In the genomic region with DNA sequence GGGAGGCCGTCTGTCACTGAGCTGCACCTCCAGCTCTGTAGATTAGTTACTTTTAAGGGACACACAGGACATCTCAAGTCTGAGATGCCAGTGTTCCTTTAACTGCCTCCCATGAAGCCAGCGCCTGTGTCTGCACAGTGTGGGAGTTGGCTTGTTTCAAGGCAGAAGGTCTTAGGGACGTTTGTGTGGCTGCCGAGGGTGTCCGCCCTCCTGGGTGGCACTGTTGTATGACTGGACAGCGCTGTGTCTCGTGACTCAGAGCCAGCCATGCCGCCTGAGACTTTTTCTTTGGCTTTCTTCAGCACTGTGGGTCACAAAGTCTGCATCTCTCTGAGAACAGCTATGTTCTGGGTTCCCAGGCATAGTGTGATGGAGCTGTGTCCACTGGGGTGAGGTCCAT, we compare ENCODE assay signal across 13 mouse cellular contexts. TPM values are rescaled to one million over a fixed set of nuclear protein-coding genes. Genes with fewer than 3 reads are reported as not detected.
DNase-seq lines count a peak whose midpoint lies in the region; ATAC-seq and TF ChIP-seq lines count a peak whose summit lies in the region.
"Had no signal": no experiment of that assay in that cellular context is flagged by ENCODE, and none has a peak within 500 bp of the region (broad histone marks: within the 10 kb centered on the region; RNA-seq: fewer than 3 reads in every experiment).

No protein-coding gene starts in this region.

- intact Hi-C loops in gastrocnemius, adult 2 months (cut with DNase I): no loop called here
- intact Hi-C loops in gastrocnemius, postnatal 14 days (cut with DNase I; ENCODE audit: low total_unique reads): loop anchor here (5.0 kb wide), 1 partner anchor 45 kb away; no protein-coding TSS in a partner anchor

- ATAC-seq in neural tube, embryonic 14.5 days (ENCODE audit: low read depth): peak; percentile 44; the same call in 1 of the 2 replicates
- ATAC-seq: Patski had no signal

- H3K27me3 ChIP-seq in neural tube, embryonic 14.5 days (ENCODE audit: control insufficient read depth, insufficient read depth, low read length): no peaks in the 10 kb centered on the region
- H3K27me3 ChIP-seq: Patski had no signal

- 81% methylated on average over 8 of the region's 8 CpGs for WGBS in neural tube, embryonic 14.5 days

- H3K9me3 ChIP-seq in neural tube, embryonic 14.5 days (ENCODE audit: control insufficient read depth, low read length): no peaks in the 10 kb centered on the region

- H3K9ac ChIP-seq in neural tube, embryonic 14.5 days (replicated peaks; ENCODE audit: low read depth, low read length): no peak overlapping the region

- no peak overlapping the region for H3K4me3 ChIP-seq in gastrocnemius, adult 2 months
- H3K4me3 ChIP-seq in neural tube, embryonic 14.5 days (ENCODE audit: low read depth, low read length): no peak overlapping the region

- no peak overlapping the region for H3K4me2 ChIP-seq in neural tube, embryonic 14.5 days (ENCODE audit: low read depth, low read length)
- H3K4me2 ChIP-seq: liver, embryonic 11.5 days had no signal

- peaks cover 6% of the 10 kb centered on the region for H3K4me1 ChIP-seq in neural tube, embryonic 14.5 days (ENCODE audit: control insufficient read depth, insufficient read depth, low read length)

- H3K27ac ChIP-seq in gastrocnemius, adult 2 months: peak overlapping the region; percentile 35
- H3K27ac ChIP-seq in neural tube, embryonic 14.5 days (ENCODE audit: low read depth, low read length): peak overlapping the region; percentile 52; the same call in 1 of the 2 replicates

- TF ChIP-seq CTCF in gastrocnemius, adult 2 months (IDR thresholded peaks at IDR 0.05): no peak

- no peak for DNase-seq in gastrocnemius, adult 2 months
- no peak for DNase-seq in gastrocnemius, postnatal 14 days
- DNase-seq in kidney, postnatal 4 days: peak; percentile 35 to 45
- DNase-seq in kidney, adult 8-10 months: no peak
- DNase-seq in brain, adult 2 months (ENCODE audit: low read depth, low spot score): peak; percentile 63
- no peak for DNase-seq in layer of hippocampus, adult 11-12 months (ENCODE audit: low spot score)
- DNase-seq: adrenal gland, postnatal 10 days; kidney, postnatal 14 days had no signal

- H3K36me3 ChIP-seq in neural tube, embryonic 14.5 days (ENCODE audit: control insufficient read depth, insufficient read depth, low read length): peaks cover 12% of the 10 kb centered on the region; the same call in 1 of the 2 replicates

RNA-seq across cellular contexts. Expression of gene Tex29, which starts 43.1 kb away (rescaled TPM):
- not detected for total RNA-seq in gastrocnemius, adult 2 months (2021)
- not detected for total RNA-seq in gastrocnemius, postnatal 14 days (2021)
- 0.98 and 1.2 TPM in 2 replicates for polyA plus RNA-seq in neural tube, embryonic 14.5 days (2014; fragmentation: Nextera tagmentation; extraction: Ambion mirVana)
- total RNA-seq: adrenal gland, postnatal 10 days; left cerebral cortex, adult 8-10 months had no signal
- polyA plus RNA-seq: liver, embryonic 11.5 days; Patski; spleen, adult 2 months had no signal

Comparison
In these comparisons a context has a peak if more than half of its experiments do, and no peak if none do; other contexts are left out.
1. DNase-seq: peak in kidney, postnatal 4 days (2 of 2) and brain, adult 2 months (single experiment); none in gastrocnemius, adult 2 months (single experiment), gastrocnemius, postnatal 14 days (single experiment), kidney, adult 8-10 months (0 of 2) and layer of hippocampus, adult 11-12 months (single experiment).